Mouse (Mus musculus): ENCODE results near the gene Clip2. TPM values are rescaled to one million over a fixed set of nuclear protein-coding genes. Genes with fewer than 3 reads are reported as not detected.
"Not testable (repeated sequence)": the region's sequence is repeated elsewhere in the genome, so short reads cannot be mapped to it uniquely, and the experiment has no call there.

Clip2 gene
- polyA plus RNA-seq, 1 experiment from 2014 or later = 6.8 TPM

DNA sequence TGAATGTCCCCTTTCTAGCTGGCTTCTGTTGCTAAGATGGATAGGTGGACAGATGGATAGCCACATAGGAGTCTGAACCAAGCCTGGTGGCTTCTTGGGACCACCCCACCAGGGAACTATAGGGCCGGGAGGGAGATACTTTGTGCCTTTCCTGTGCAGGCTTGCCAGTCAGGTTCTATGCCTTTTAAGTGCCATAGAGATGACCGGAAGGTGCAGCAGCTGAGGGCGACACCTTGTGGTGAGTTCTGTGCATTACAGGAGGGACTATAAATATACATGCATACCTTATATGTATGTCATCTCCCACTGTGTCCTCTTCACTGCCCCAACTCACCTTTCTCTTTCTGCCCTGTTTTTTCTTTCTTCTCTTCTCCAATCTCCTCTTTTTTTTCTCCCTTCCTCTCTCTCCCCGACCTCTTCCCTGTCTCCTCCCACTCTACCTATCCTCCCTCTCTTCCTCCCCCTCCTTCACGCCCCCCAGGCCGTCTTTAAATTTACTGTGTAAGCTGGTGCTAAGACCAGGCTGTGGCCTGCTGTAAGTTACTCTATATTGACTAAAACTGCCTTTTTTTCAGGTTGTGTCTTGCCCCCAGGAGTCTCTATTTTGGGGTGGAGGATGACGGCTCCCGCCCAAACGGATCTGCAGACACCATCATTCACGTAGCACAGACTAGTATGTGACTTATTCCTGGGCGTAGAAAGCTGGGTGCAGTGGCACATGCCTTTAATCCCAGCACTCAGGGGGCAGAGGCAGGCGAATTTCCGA is 66.2 kb downstream of the Clip2 start:
- WGBS = 62% methylated on average over 13 of the region's 13 CpGs
- no peaks in the 10 kb centered on the region for H3K9me3 ChIP-seq (ENCODE audit: control insufficient read depth, low read length)
- H3K4me3 ChIP-seq (ENCODE audit: low read depth, low read length) = no peak overlapping the region
- no peaks in the 10 kb centered on the region for H3K27me3 ChIP-seq (ENCODE audit: control insufficient read depth, insufficient read depth, low read length)
- DNase-seq (ENCODE audit: low spot score) (peak; percentile 89), ATAC-seq (replicated peaks; ENCODE audit: low FRiP score) (peak; percentile 72; the same call in 1 of the 2 replicates)
- no peak overlapping the region for H3K27ac ChIP-seq (ENCODE audit: low read depth, low read length)
- H3K36me3 ChIP-seq (ENCODE audit: control insufficient read depth, insufficient read depth, low read length) = peaks cover 6% of the 10 kb centered on the region; the same call in 1 of the 2 replicates
- no peak overlapping the region for H3K9ac ChIP-seq (ENCODE audit: low read length)
- no peak overlapping the region for H3K4me2 ChIP-seq (ENCODE audit: low read depth, low read length, severe bottlenecking)
- H3K4me1 ChIP-seq (replicated peaks; ENCODE audit: control insufficient read depth, insufficient read depth, low read length) = no peaks in the 10 kb centered on the region

GRCm38 (mm10) chr5:134485183-134485730 is 67.0 kb downstream of the Clip2 start:
- DNase-seq (ENCODE audit: low spot score) = peak; percentile 47
- 83% methylated on average over 7 of the region's 7 CpGs for WGBS
- no peak for ATAC-seq (replicated peaks; ENCODE audit: low FRiP score)

GRCm38 (mm10) chr5:134483291-134483690 is 68.9 kb downstream of the Clip2 start:
- Histone ChIP-seq H3K4me1 (replicated peaks; ENCODE audit: control insufficient read depth, insufficient read depth, low read length) (no peaks in the 10 kb centered on the region), H3K4me2 (ENCODE audit: low read depth, low read length, severe bottlenecking) (no peak overlapping the region), H3K27me3 (ENCODE audit: control insufficient read depth, insufficient read depth, low read length) (no peaks in the 10 kb centered on the region), H3K4me3 (ENCODE audit: low read depth, low read length) (no peak overlapping the region), H3K36me3 (ENCODE audit: control insufficient read depth, insufficient read depth, low read length) (no peaks in the 10 kb centered on the region), H3K27ac (ENCODE audit: low read depth, low read length) (no peak overlapping the region), H3K9ac (ENCODE audit: low read length) (no peak overlapping the region), H3K9me3 (ENCODE audit: control insufficient read depth, low read length) (no peaks in the 10 kb centered on the region)
- 87% methylated on average over 1 of the region's 1 CpGs for WGBS
- ATAC-seq (replicated peaks; ENCODE audit: low FRiP score) (no peak), DNase-seq (ENCODE audit: low spot score) (no peak)

More at GRCm38 (mm10) chr5:134485183-134485730, 67.0 kb downstream of the Clip2 start:
- no peaks in the 10 kb centered on the region for H3K36me3 ChIP-seq (ENCODE audit: control insufficient read depth, insufficient read depth, low read length)
- no peaks in the 10 kb centered on the region for H3K9me3 ChIP-seq (ENCODE audit: control insufficient read depth, low read length)
- no peaks in the 10 kb centered on the region for H3K27me3 ChIP-seq (ENCODE audit: control insufficient read depth, insufficient read depth, low read length)
- H3K27ac ChIP-seq (ENCODE audit: low read depth, low read length) = no peak overlapping the region
- no peaks in the 10 kb centered on the region for H3K4me1 ChIP-seq (replicated peaks; ENCODE audit: control insufficient read depth, insufficient read depth, low read length)
- no peak overlapping the region for H3K9ac ChIP-seq (ENCODE audit: low read length)
- H3K4me3 ChIP-seq (ENCODE audit: low read depth, low read length) = no peak overlapping the region
- no peak overlapping the region for H3K4me2 ChIP-seq (ENCODE audit: low read depth, low read length, severe bottlenecking)

DNA sequence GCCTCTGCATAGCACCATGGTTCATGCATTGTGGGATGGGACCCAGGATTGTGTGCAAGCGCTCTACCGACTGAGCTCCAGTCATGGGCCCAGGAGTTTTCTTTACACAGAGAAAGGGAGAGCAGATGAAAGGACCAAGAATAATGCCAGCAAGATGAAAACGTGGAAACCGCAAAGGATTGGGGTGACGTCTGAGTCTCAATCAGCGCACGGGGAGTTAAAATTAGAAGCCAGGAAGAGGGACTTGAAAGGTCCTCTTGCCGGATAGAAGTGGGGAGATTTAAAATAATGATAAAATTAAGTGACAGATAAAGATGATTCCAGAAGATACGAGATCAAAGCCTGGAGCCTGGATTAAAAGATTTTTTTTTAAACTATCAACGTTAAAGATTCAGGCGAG is 69.9 kb downstream of the Clip2 start:
- no peak overlapping the region for H3K4me3 ChIP-seq (ENCODE audit: low read depth, low read length)
- H3K9ac ChIP-seq (ENCODE audit: low read length) = no peak overlapping the region
- H3K36me3 ChIP-seq (ENCODE audit: control insufficient read depth, insufficient read depth, low read length) = no peaks in the 10 kb centered on the region
- H3K4me1 ChIP-seq (replicated peaks; ENCODE audit: control insufficient read depth, insufficient read depth, low read length) = no peaks in the 10 kb centered on the region
- no peaks in the 10 kb centered on the region for H3K27me3 ChIP-seq (ENCODE audit: control insufficient read depth, insufficient read depth, low read length)
- no peak overlapping the region for H3K4me2 ChIP-seq (ENCODE audit: low read depth, low read length, severe bottlenecking)
- DNase-seq (ENCODE audit: low spot score) (peak; percentile 40), ATAC-seq (replicated peaks; ENCODE audit: low FRiP score) (no peak)
- WGBS = 70% methylated on average over 11 of the region's 11 CpGs
- no peaks in the 10 kb centered on the region for H3K9me3 ChIP-seq (ENCODE audit: control insufficient read depth, low read length)
- H3K27ac ChIP-seq (ENCODE audit: low read depth, low read length) = no peak overlapping the region

GRCm38 (mm10) chr5:134478886-134479285 is 73.3 kb downstream of the Clip2 start:
- not testable (repeated sequence) for H3K9ac ChIP-seq (ENCODE audit: low read length); DNase-seq (ENCODE audit: low spot score); H3K27me3 ChIP-seq (ENCODE audit: control insufficient read depth, insufficient read depth, low read length); ATAC-seq (replicated peaks; ENCODE audit: low FRiP score); H3K4me2 ChIP-seq (ENCODE audit: low read depth, low read length, severe bottlenecking); H3K27ac ChIP-seq (ENCODE audit: low read depth, low read length); H3K4me3 ChIP-seq (ENCODE audit: low read depth, low read length); H3K36me3 ChIP-seq (ENCODE audit: control insufficient read depth, insufficient read depth, low read length); H3K9me3 ChIP-seq (ENCODE audit: control insufficient read depth, low read length); H3K4me1 ChIP-seq (replicated peaks; ENCODE audit: control insufficient read depth, insufficient read depth, low read length)

GRCm38 (mm10) chr5:134475686-134476085 is 76.5 kb downstream of the Clip2 start:
- H3K9ac ChIP-seq (ENCODE audit: low read length); H3K9me3 ChIP-seq (ENCODE audit: control insufficient read depth, low read length); ATAC-seq (replicated peaks; ENCODE audit: low FRiP score); H3K4me2 ChIP-seq (ENCODE audit: low read depth, low read length, severe bottlenecking); H3K27me3 ChIP-seq (ENCODE audit: control insufficient read depth, insufficient read depth, low read length); H3K27ac ChIP-seq (ENCODE audit: low read depth, low read length); H3K36me3 ChIP-seq (ENCODE audit: control insufficient read depth, insufficient read depth, low read length); H3K4me3 ChIP-seq (ENCODE audit: low read depth, low read length); H3K4me1 ChIP-seq (replicated peaks; ENCODE audit: control insufficient read depth, insufficient read depth, low read length): not testable (repeated sequence)
- 88% methylated on average over 7 of the region's 7 CpGs for WGBS
- DNase-seq (ENCODE audit: low spot score) = peak; percentile 21

- peaks cover 2% of the 10 kb centered on the region; the same call in 1 of the 2 replicates for H3K9me3 ChIP-seq (ENCODE audit: control insufficient read depth, low read length)
- DNase-seq (ENCODE audit: low spot score) = peak; percentile 44
Observed at GRCm38 (mm10) chr5:134475006-134475605, 77.1 kb downstream of the Clip2 start.

DNA sequence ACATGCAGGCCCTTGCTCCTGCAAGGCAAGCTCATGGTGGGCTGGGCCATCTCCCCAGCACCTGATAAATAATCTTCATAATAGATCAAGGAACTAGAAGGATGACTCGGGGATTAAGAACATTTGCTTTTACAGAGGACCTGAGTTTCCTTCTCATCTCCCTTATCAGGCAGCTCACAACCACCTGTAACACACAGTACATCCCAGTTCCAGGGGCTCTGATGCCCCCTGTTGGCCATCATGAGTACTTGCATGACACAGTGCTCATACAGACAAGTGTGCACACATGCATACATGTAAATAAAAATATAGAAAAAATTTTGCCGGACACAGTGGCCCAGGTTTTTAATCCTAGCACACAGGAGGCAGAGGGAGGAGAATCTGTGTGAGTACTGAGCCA is 78.3 kb downstream of the Clip2 start:
- Histone ChIP-seq H3K9ac (ENCODE audit: low read length) (no peak overlapping the region), H3K4me3 (ENCODE audit: low read depth, low read length) (no peak overlapping the region), H3K4me1 (replicated peaks; ENCODE audit: control insufficient read depth, insufficient read depth, low read length) (no peaks in the 10 kb centered on the region; the same call in 1 of the 2 replicates), H3K9me3 (ENCODE audit: control insufficient read depth, low read length) (peaks cover 2% of the 10 kb centered on the region; the same call in 1 of the 2 replicates), H3K27me3 (ENCODE audit: control insufficient read depth, insufficient read depth, low read length) (no peaks in the 10 kb centered on the region), H3K4me2 (ENCODE audit: low read depth, low read length, severe bottlenecking) (no peak overlapping the region), H3K36me3 (ENCODE audit: control insufficient read depth, insufficient read depth, low read length) (no peaks in the 10 kb centered on the region), H3K27ac (ENCODE audit: low read depth, low read length) (no peak overlapping the region)
- no peak for ATAC-seq (replicated peaks; ENCODE audit: low FRiP score)
- DNase-seq (ENCODE audit: low spot score) = peak; percentile 38
- 84% methylated on average over 2 of the region's 2 CpGs for WGBS

More at GRCm38 (mm10) chr5:134475006-134475605, 77.1 kb downstream of the Clip2 start:
- Histone ChIP-seq H3K27me3 (ENCODE audit: control insufficient read depth, insufficient read depth, low read length) (no peaks in the 10 kb centered on the region), H3K27ac (ENCODE audit: low read depth, low read length) (no peak overlapping the region), H3K36me3 (ENCODE audit: control insufficient read depth, insufficient read depth, low read length) (no peaks in the 10 kb centered on the region), H3K4me3 (ENCODE audit: low read depth, low read length) (no peak overlapping the region), H3K9ac (ENCODE audit: low read length) (no peak overlapping the region), H3K4me2 (ENCODE audit: low read depth, low read length, severe bottlenecking) (no peak overlapping the region), H3K4me1 (replicated peaks; ENCODE audit: control insufficient read depth, insufficient read depth, low read length) (no peaks in the 10 kb centered on the region; the same call in 1 of the 2 replicates)
- ATAC-seq (replicated peaks; ENCODE audit: low FRiP score) = no peak
- WGBS = 92% methylated on average over 6 of the region's 6 CpGs

All from forebrain, embryonic 11.5 days (tissue).